ENCODE assay signal across 8 mouse cellular contexts in genomic region chr2:173338671-173339070, GRCm38 (mm10).
DNase-seq lines count a peak whose midpoint lies in the region; ATAC-seq and TF ChIP-seq lines count a peak whose summit lies in the region.

No protein-coding gene starts in this region.

- H3K4me1 ChIP-seq in embryonic facial prominence, embryonic 12.5 days = peaks cover 74% of the 10 kb centered on the region
- peaks cover 59% of the 10 kb centered on the region for H3K4me1 ChIP-seq in lung, embryonic 14.5 days (ENCODE audit: insufficient read depth)

- peak overlapping the region; percentile 80; the same call in 1 of the 2 replicates for H3K27ac ChIP-seq in embryonic facial prominence, embryonic 12.5 days
- H3K27ac ChIP-seq in lung, embryonic 14.5 days (ENCODE audit: low read depth) = peak overlapping the region; percentile 48

- DNase-seq in cerebellum, postnatal 10 days = peak; percentile 38
- no peak for DNase-seq in cerebellum, adult 9-10 months
- peak; percentile 87 for DNase-seq in heart, postnatal 10 days
- peak; percentile 79 for DNase-seq in lung, embryonic 14.5 days
- no peak for DNase-seq in c-Kit-positive CD71-positive TER-119-positive erythroid progenitor cells, embryonic 14.5 days (ENCODE audit: low spot score)
- no peak for DNase-seq in thymus, postnatal 0 days (ENCODE audit: low spot score)

- WGBS in embryonic facial prominence, embryonic 12.5 days = 35% methylated on average over 5 of the region's 5 CpGs
- WGBS in lung, embryonic 14.5 days = 38% methylated on average over 5 of the region's 5 CpGs

- H3K36me3 ChIP-seq in embryonic facial prominence, embryonic 12.5 days = no peaks in the 10 kb centered on the region
- no peaks in the 10 kb centered on the region for H3K36me3 ChIP-seq in lung, embryonic 14.5 days (ENCODE audit: insufficient read depth)

- TF ChIP-seq CTCF in lung, embryonic 14.5 days (IDR thresholded peaks at IDR 0.05; ENCODE audit: low read depth) = no peak

- 0 out of 2 replicates have a peak, but pooled peaks cover 6% of the 10 kb centered on the region for H3K27me3 ChIP-seq in embryonic facial prominence, embryonic 12.5 days
- no peaks in the 10 kb centered on the region for H3K27me3 ChIP-seq in lung, embryonic 14.5 days (ENCODE audit: insufficient read depth, low read length)

- ATAC-seq in embryonic facial prominence, embryonic 12.5 days (ENCODE audit: insufficient number of reproducible peaks, insufficient read depth, low FRiP score, low TSS enrichment) = no peak
- ATAC-seq in lung, embryonic 14.5 days (ENCODE audit: insufficient read depth) = 0 out of 2 replicates have a peak, but pooled peaks have one; percentile 5
- ATAC-seq in megakaryocyte, adult 5-6 weeks (ENCODE audit: poor library complexity, severe bottlenecking) = no peak

- no peak overlapping the region; the same call in 1 of the 2 replicates for H3K9ac ChIP-seq in embryonic facial prominence, embryonic 12.5 days
- H3K9ac ChIP-seq in lung, embryonic 14.5 days = no peak overlapping the region

- no peak overlapping the region for H3K4me2 ChIP-seq in embryonic facial prominence, embryonic 12.5 days (replicated peaks)
- H3K4me2 ChIP-seq in lung, embryonic 14.5 days = no peak overlapping the region

- no peaks in the 10 kb centered on the region for H3K9me3 ChIP-seq in embryonic facial prominence, embryonic 12.5 days
- H3K9me3 ChIP-seq in lung, embryonic 14.5 days (ENCODE audit: low read depth, low read length) = no peaks in the 10 kb centered on the region

- intact Hi-C loops in heart, postnatal 10 days (cut with DNase I) = loop anchor here (2.0 to 5.0 kb wide), 2 partner anchors 42 to 114 kb away; no protein-coding TSS in a partner anchor

- H3K4me3 ChIP-seq in embryonic facial prominence, embryonic 12.5 days = no peak overlapping the region
- no peak overlapping the region for H3K4me3 ChIP-seq in lung, embryonic 14.5 days (ENCODE audit: low read depth, low read length)

Comparison
In these comparisons a context has a peak if more than half of its experiments do, and no peak if none do; other contexts are left out.
1. DNase-seq: peak in cerebellum, postnatal 10 days (2 of 2), heart, postnatal 10 days (2 of 2) and lung, embryonic 14.5 days (single experiment); none in cerebellum, adult 9-10 months (single experiment), c-Kit-positive CD71-positive TER-119-positive erythroid progenitor cells, embryonic 14.5 days (single experiment) and thymus, postnatal 0 days (single experiment).